Mouse (Mus musculus) liver, embryonic 14.5 days (tissue): ENCODE data around the gene Runx3. TPM values are rescaled to one million over a fixed set of nuclear protein-coding genes. Genes with fewer than 3 reads are reported as not detected.

Experiments used
- ATAC-seq: fragments of 200-750 bp; cut with Nextera tagmentation; 2 replicates; pipeline ENCODE4 v1.8.0; 2017; ENCODE audit warnings: moderate number of reproducible peaks, mild to moderate bottlenecking, moderate library complexity; ENCODE audit not compliant: insufficient read depth
- DNase-seq, 3 experiments: peaks; one replicate each; pipeline ENCODE4 v3.0.0-alpha.2; 2012 to 2013; ENCODE audit warnings: low read depth in 3 of 3, low spot score in 3 of 3
- H3K27ac ChIP-seq: fragments of 300-500 bp; sonication (generic); 2 replicates; pipeline ENCODE4 v1.5.1; 2014; ENCODE audit warnings: moderate library complexity, mild to moderate bottlenecking, control low read depth, inconsistent platforms
- H3K27me3 ChIP-seq: fragments of 300-500 bp; sonication (generic); 2 replicates; pipeline ENCODE4 v1.6.1; 2014; ENCODE audit warnings: mild to moderate bottlenecking, low read length, moderate library complexity; ENCODE audit not compliant: control insufficient read depth, insufficient read depth
- H3K36me3 ChIP-seq: fragments of 300-500 bp; sonication (generic); replicated peaks from 2 replicates; pipeline ENCODE4 v1.6.1; 2014; ENCODE audit warnings: low read depth; ENCODE audit not compliant: control insufficient read depth, insufficient read depth
- H3K4me1 ChIP-seq, 2 experiments: fragments of 200-500 bp in 1 of 2; fragments of 300-500 bp in 1 of 2; sonication (generic) in 1 of 2; replicated peaks; 2 replicates each; pipeline ENCODE4 v1.6.1; 2012 to 2014; ENCODE audit warnings: antibody characterized with exemption in 1 of 2, inconsistent platforms in 1 of 2, low read length in 1 of 2; ENCODE audit not compliant: control insufficient read depth in 2 of 2, insufficient read depth in 2 of 2
- H3K4me2 ChIP-seq: fragments of 300-500 bp; sonication (generic); 2 replicates; pipeline ENCODE4 v1.6.1; 2014; ENCODE audit warnings: low read depth, mild to moderate bottlenecking, control low read depth, moderate library complexity
- H3K4me3 ChIP-seq, 2 experiments: fragments of 200-500 bp in 1 of 2; fragments of 300-500 bp in 1 of 2; sonication (generic) in 1 of 2; 2 replicates each; pipeline ENCODE4 v1.5.1; 2012 to 2014; ENCODE audit warnings: low read depth in 2 of 2, low read length in 2 of 2, mild to moderate bottlenecking in 2 of 2, control low read depth in 1 of 2, inconsistent platforms in 1 of 2, moderate library complexity in 1 of 2; ENCODE audit not compliant: insufficient read depth in 1 of 2
- H3K9ac ChIP-seq: fragments of 300-500 bp; sonication (generic); replicated peaks from 2 replicates; pipeline ENCODE4 v1.6.1; 2014; ENCODE audit warnings: mild to moderate bottlenecking, control low read depth, moderate library complexity
- H3K9me3 ChIP-seq: fragments of 300-500 bp; sonication (generic); 2 replicates; pipeline ENCODE4 v1.6.1; 2016; ENCODE audit warnings: low read length, mixed read lengths; ENCODE audit not compliant: control insufficient read depth
- CTCF ChIP-seq: IDR thresholded peaks from 2 replicates; pipeline ENCODE4 v1.5.1; 2016; ENCODE audit warnings: antibody characterized with exemption, low read depth, control low read depth
- EP300 ChIP-seq: IDR thresholded peaks from 2 replicates; pipeline ENCODE4 v1.6.1; 2016; ENCODE audit warnings: antibody characterized with exemption, low read depth
- WGBS: fragments of 180-500 bp; shearing (Covaris S2); extraction: QIAGEN DNeasy Blood & Tissue Kit; methylation state at CpG from one replicate; pipeline ENCODE4 v1.1.7; 2014; ENCODE audit not compliant: insufficient replicate concordance; 5-methylcytosine and 5-hydroxymethylcytosine counted together
- polyA plus RNA-seq, 2 experiments: library from polyadenylated mRNA; depleted of rRNA in 1 of 2; stranded (reverse) in 1 of 2; unstranded in 1 of 2; fragments of >200 nt; fragmentation: Nextera tagmentation in 1 of 2; extraction: Ambion mirVana in 1 of 2; gene quantifications; 2 replicates each; pipeline versions ENCODE4 v1.2.1 to v1.2.3; 2012 to 2014

The Runx3 gene
- polyA plus RNA-seq, 2 experiments, result 0.99 to 1.2 TPM

DNA sequence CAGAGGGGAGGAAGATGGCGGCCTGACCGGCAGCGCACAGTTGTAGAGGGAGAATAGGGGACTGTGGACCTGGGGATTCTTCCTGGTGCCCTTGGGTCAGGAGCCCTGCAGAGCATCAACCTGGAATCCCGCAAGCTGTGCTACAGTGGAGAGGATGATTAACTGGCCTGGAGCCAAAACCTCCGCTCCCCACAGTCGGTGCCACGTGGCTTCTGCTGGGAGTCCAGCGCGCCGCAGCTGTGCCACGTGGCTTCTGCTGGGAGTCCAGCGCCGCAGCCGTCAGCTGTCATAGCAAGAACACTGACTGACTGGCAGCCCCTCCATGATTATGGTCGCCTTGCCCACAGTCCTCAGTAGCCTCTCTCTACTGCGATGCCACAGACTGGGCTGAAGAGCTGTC is 81.3 kb downstream of the Runx3 start:
- Histone ChIP-seq H3K4me3 (no peak overlapping the region), H3K9me3 (no peaks in the 10 kb centered on the region), H3K27me3 (peaks cover 3% of the 10 kb centered on the region), H3K27ac (no peak overlapping the region), H3K9ac (no peak overlapping the region), H3K4me1 (peaks cover 0 to 5% of the 10 kb centered on the region in 2 experiments; a peak in 3 of 4 replicates), H3K4me2 (no peak overlapping the region), H3K36me3 (no peaks in the 10 kb centered on the region)
- no peak for DNase-seq
- no peak for TF ChIP-seq CTCF
- no peak for TF ChIP-seq EP300
- WGBS, result 83% methylated on average over 16 of the region's 16 CpGs
- no peak for ATAC-seq

DNA sequence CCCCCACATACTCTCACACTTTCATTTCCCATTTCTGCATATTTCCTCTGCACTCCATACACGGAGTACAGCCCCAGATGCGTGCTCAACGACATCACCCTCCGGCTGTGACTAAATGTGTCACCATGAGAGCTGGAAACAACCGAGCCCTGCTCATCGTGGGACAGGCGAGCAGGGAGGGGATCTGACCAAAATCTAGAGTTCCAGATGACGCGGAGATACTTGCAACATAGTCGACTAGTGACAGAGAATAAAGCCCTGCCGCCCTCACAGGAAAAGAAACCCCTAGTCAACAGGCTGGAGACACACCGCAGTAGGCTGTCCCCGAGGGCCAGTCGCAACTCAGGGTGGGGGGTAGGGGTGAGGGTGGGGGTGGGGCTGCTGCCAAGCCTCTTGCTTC is 82.8 kb downstream of the Runx3 start:
- 0 out of 2 replicates have a peak, but pooled peaks have one; percentile 29 for ATAC-seq
- Histone ChIP-seq H3K27ac (no peak overlapping the region), H3K9me3 (no peaks in the 10 kb centered on the region), H3K4me1 (peaks cover 0 to 5% of the 10 kb centered on the region in 2 experiments; a peak in 3 of 4 replicates), H3K4me3 (peak overlapping the region; percentile 41 to 42; a peak in 3 of 4 replicates), H3K4me2 (peak overlapping the region; percentile 68), H3K9ac (peak overlapping the region; percentile 40), H3K27me3 (peaks cover 3% of the 10 kb centered on the region), H3K36me3 (no peaks in the 10 kb centered on the region)
- DNase-seq, result peak in 1 of 3 experiments; percentile 55
- TF ChIP-seq CTCF (no peak), EP300 (no peak)
- 1% methylated on average over 14 of the region's 14 CpGs for WGBS

DNA sequence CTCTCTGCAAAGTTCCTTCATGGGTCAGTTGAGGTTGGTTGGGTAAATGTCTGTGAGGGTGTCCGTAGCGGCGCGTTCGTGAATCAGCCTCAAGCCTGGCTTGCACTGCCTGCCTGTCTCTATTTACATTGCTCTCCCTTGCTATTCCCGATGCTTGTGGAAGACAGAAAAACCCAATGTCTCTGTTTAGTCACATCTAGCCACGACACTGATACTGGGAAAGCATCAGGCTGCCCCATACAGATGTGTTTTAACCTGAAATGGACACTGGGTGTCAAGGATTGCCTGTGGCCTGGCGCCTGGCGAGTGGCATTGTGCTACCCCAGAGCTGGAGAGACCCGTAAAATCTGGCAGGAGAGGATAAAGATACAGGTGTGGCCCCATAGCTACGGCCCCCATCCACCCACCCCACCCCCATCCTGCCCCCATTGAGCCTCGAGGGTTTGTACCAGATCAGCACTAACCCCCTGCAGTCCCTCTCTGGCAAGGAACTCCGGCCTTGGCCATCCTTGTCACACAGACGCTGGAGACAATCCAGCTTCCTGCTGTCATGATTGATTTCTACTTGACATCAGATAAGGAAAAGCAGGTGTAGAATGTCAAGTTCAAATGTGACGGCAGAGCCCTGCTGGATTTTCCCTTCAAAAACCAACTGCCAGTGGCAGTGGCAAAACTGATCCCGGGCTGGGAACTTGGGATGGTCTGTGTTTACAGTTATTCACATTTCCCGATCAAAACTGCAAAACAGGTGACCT is 83.5 kb downstream of the Runx3 start:
- no peak for ATAC-seq
- WGBS, result 18% methylated on average over 17 of the region's 17 CpGs
- Histone ChIP-seq H3K4me3 (peak overlapping the region in 1 of 2 experiments; percentile 42; a peak in 1 of 4 replicates), H3K27ac (no peak overlapping the region), H3K9me3 (no peaks in the 10 kb centered on the region), H3K27me3 (peaks cover 3% of the 10 kb centered on the region), H3K36me3 (no peaks in the 10 kb centered on the region), H3K4me1 (peaks cover 0 to 5% of the 10 kb centered on the region in 2 experiments; a peak in 3 of 4 replicates), H3K9ac (no peak overlapping the region), H3K4me2 (peak overlapping the region; percentile 68)
- no peak for DNase-seq
- TF ChIP-seq CTCF (no peak), EP300 (no peak)

DNA sequence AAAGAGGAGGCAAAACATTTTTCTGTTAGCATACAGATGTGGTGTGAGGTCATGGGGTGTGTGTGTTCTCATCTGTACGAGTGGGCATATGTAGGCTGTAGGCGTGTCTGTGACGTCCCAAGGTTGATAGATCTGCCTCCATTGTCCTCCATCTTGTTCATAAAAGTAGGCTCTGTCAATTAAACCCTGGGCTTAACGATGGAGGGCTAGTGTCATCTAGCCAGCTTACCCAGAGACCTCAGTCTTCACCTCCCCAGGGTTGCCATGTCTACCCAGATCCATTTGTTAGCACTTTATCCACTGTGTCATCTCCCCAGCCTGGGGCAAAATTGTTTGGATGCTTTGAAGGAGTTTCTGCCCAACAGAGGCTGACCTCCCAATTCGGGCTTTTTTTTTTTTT is 84.2 kb downstream of the Runx3 start:
- Histone ChIP-seq H3K9me3 (no peaks in the 10 kb centered on the region), H3K27me3 (peaks cover 3% of the 10 kb centered on the region), H3K4me1 (peaks cover 0 to 5% of the 10 kb centered on the region in 2 experiments; a peak in 3 of 4 replicates), H3K4me3 (no peak overlapping the region), H3K4me2 (no peak overlapping the region), H3K36me3 (no peaks in the 10 kb centered on the region), H3K27ac (no peak overlapping the region), H3K9ac (no peak overlapping the region)
- 36% methylated on average over 5 of the region's 5 CpGs for WGBS
- ATAC-seq (no peak), DNase-seq (no peak)
- TF ChIP-seq EP300 (no peak), CTCF (no peak)

DNA sequence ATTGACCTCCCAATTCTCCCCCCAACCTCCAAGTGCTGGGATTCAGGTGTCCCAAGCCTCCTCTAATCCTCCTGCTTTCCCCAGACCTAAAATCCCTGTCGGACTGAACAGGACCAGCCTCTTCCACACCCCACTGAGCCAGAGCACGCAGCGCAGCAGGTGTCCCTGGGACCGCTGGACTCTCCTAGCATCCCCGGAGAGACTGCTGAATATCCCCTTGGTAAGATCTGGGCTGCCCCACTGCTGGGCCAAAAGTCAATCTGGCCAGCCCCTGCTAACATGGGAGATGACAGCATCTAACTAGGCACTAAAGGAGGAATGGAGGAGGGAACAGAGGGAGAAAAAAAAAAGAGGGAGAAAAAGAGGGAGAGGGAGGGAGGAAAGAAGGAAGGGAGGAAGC is 84.8 kb downstream of the Runx3 start:
- DNase-seq, result no peak
- WGBS, result 57% methylated on average over 5 of the region's 5 CpGs
- H3K9me3 ChIP-seq, result no peaks in the 10 kb centered on the region
- no peak overlapping the region for H3K9ac ChIP-seq
- ATAC-seq, result no peak
- no peaks in the 10 kb centered on the region for H3K36me3 ChIP-seq
- no peak overlapping the region for H3K4me2 ChIP-seq
- H3K27ac ChIP-seq, result no peak overlapping the region
- H3K27me3 ChIP-seq, result peaks cover 3% of the 10 kb centered on the region
- peaks cover 0 to 5% of the 10 kb centered on the region in 2 experiments; a peak in 3 of 4 replicates for H3K4me1 ChIP-seq
- H3K4me3 ChIP-seq, result no peak overlapping the region
- TF ChIP-seq CTCF (no peak), EP300 (no peak)
